Mouse (Mus musculus): Measurements from ENCODE around the gene Rpl9-ps1.

DNA sequence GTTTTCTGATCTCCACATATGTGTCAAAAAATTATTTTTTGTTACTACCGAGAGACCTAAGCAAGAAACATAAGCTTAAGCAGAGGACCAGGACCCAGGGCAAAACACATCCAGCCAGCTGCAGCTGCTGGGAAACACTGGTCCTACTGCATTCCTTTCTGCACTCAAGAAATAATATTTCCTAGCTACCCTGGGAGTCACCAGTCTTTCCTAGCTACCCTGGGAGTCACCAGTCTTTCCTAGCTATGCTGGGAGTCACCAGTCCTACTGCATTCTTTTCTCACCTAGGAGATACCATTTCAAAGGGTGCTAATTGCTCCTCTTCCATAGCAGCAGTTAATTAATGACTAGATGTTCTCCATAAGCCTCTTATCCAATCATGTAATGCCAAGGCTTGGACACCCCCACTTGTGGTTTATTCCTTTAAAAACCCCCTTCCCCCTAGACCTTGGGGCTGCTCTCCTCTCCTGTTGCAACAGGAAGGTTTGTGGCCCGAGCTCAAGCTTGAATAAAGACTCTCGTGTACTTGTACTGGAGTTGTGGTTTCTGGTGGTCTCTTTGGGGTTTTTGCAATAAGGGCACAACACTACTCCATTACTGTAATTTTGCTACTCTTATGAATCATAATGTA lies 47.1 kb downstream of the Rpl9-ps1 start:
- TF ChIP-seq SRF (IDR thresholded peaks at IDR 0.05; ENCODE audit: control insufficient read depth, insufficient read length, low read depth) (no peak), E2F4 (IDR thresholded peaks at IDR 0.05; ENCODE audit: insufficient read depth) (no peak), POLR2A (IDR thresholded peaks at IDR 0.05; ENCODE audit: insufficient read length, low read depth) (no peak), POLR2AphosphoS2 (IDR thresholded peaks at IDR 0.05; ENCODE audit: insufficient read length, low read depth) (no peak), MAX (IDR thresholded peaks at IDR 0.05; ENCODE audit: low read depth) (no peak), MYOD1 (IDR thresholded peaks at IDR 0.05; ENCODE audit: control insufficient read depth in 1 of 3, insufficient read length in 2 of 3, low read depth in 2 of 3) (no peak), USF1 (IDR thresholded peaks at IDR 0.05; ENCODE audit: low read depth) (no peak), TCF12 (IDR thresholded peaks at IDR 0.05; ENCODE audit: insufficient read depth, poor library complexity, severe bottlenecking) (no peak), TCF3 (IDR thresholded peaks at IDR 0.05; ENCODE audit: insufficient read length, low read depth) (no peak), CEBPB (IDR thresholded peaks at IDR 0.05; ENCODE audit: insufficient read depth, poor library complexity, severe bottlenecking) (no peak)
